Mouse (Mus musculus) midbrain, embryonic 12.5 days (tissue): ENCODE measurements around the gene Tmem181a. TPM values are rescaled to one million over a fixed set of nuclear protein-coding genes. Genes with fewer than 3 reads are reported as not detected.
"Not testable (repeated sequence)": the region's sequence is repeated elsewhere in the genome, so short reads cannot be mapped to it uniquely, and the experiment has no call there.

Experiments
- ATAC-seq: fragments of 200-750 bp; cut with Nextera tagmentation; 2 replicates; pipeline ENCODE4 v1.8.0; 2017; ENCODE audit warnings: low read depth, moderate TSS enrichment, moderate library complexity; ENCODE audit not compliant: low FRiP score
- H3K27ac ChIP-seq: fragments of 300-500 bp; sonication (generic); replicated peaks from 2 replicates; pipeline ENCODE4 v1.5.1; 2016; ENCODE audit warnings: mild to moderate bottlenecking
- H3K27me3 ChIP-seq: fragments of 300-500 bp; sonication (generic); 2 replicates; pipeline ENCODE4 v1.6.1; 2016; ENCODE audit warnings: mild to moderate bottlenecking
- H3K36me3 ChIP-seq: fragments of 300-500 bp; sonication (generic); 2 replicates; pipeline ENCODE4 v1.6.1; 2016
- H3K4me1 ChIP-seq: fragments of 300-500 bp; sonication (generic); 2 replicates; pipeline ENCODE4 v1.6.1; 2016
- H3K4me2 ChIP-seq: fragments of 300-500 bp; sonication (generic); replicated peaks from 2 replicates; pipeline ENCODE4 v1.6.1; 2016; ENCODE audit warnings: mild to moderate bottlenecking, moderate library complexity
- H3K4me3 ChIP-seq: fragments of 300-500 bp; sonication (generic); 2 replicates; pipeline ENCODE4 v1.5.1; 2016; ENCODE audit warnings: mild to moderate bottlenecking
- H3K9ac ChIP-seq: fragments of 300-500 bp; sonication (generic); replicated peaks from 2 replicates; pipeline ENCODE4 v1.6.1; 2016; ENCODE audit warnings: mild to moderate bottlenecking, moderate library complexity
- H3K9me3 ChIP-seq: fragments of 300-500 bp; sonication (generic); 2 replicates; pipeline ENCODE4 v1.6.1; 2016; ENCODE audit warnings: mild to moderate bottlenecking
- WGBS: fragments of 180-500 bp; shearing (Covaris S2); methylation state at CpG from one replicate; pipeline ENCODE4 v1.1.7; 2016; 5-methylcytosine and 5-hydroxymethylcytosine counted together
- polyA plus RNA-seq: library from polyadenylated mRNA; unstranded; fragments of >200 nt; fragmentation: Nextera tagmentation; extraction: Ambion mirVana; gene quantifications from 2 replicates; pipeline ENCODE4 v1.2.1, GENCODE M21; 2016

Tmem181a gene
- polyA plus RNA-seq, 1 experiment from 2014 or later: 28.1 TPM

GRCm38 (mm10) chr17:6355256-6355655 is 98.6 kb downstream of the Tmem181a start:
- WGBS: 86% methylated on average over 10 of the region's 10 CpGs
- H3K27ac ChIP-seq, H3K9ac ChIP-seq, H3K27me3 ChIP-seq, H3K36me3 ChIP-seq, H3K4me3 ChIP-seq, H3K4me1 ChIP-seq, ATAC-seq, H3K4me2 ChIP-seq, H3K9me3 ChIP-seq: not testable (repeated sequence)

Other genes with a start within 250 kb of the Tmem181a start
- gene Serac1, start 177.1 kb upstream of the Tmem181a start, polyA plus RNA-seq: 9.5 and 10.6 TPM in 2 replicates
- gene Gtf2h5, start 177.1 kb upstream of the Tmem181a start, polyA plus RNA-seq: 157 and 168 TPM in 2 replicates
- 130 and 131 TPM in 2 replicates for gene Tulp4, start 150.4 kb upstream of the Tmem181a start, polyA plus RNA-seq
- 36.3 and 37.4 TPM in 2 replicates for gene Dynlt1a, start 60.6 kb downstream of the Tmem181a start, polyA plus RNA-seq
- gene Dynlt1b, start 173.3 kb downstream of the Tmem181a start, polyA plus RNA-seq: 776 and 817 TPM in 2 replicates